Mouse (Mus musculus) MEL (cell line): ENCODE measurements around the gene 0610009B22Rik.

ENCODE experiments used
- CTCF ChIP-seq, 3 experiments: IDR thresholded peaks in 2 of 3; conservative IDR thresholded peaks in 1 of 3; 2 replicates each; pipeline ENCODE4 v1.5.1; 2011 to 2012; ENCODE audit warnings: low read length in 3 of 3, low read depth in 2 of 3, mild to moderate bottlenecking in 2 of 3, improper control_type of control experiment in 1 of 3, inconsistent platforms in 1 of 3, mixed read lengths in 1 of 3, moderate library complexity in 1 of 3; ENCODE audit not compliant: control insufficient read depth in 1 of 3, insufficient read depth in 1 of 3, poor library complexity in 1 of 3, severe bottlenecking in 1 of 3
- GABPA ChIP-seq: IDR thresholded peaks from 2 replicates; pipeline ENCODE4 v1.6.1; 2012; ENCODE audit warnings: low read depth, mild to moderate bottlenecking, inconsistent platforms, low read length, improper control_type of control experiment, moderate library complexity
- MXI1 ChIP-seq: IDR thresholded peaks from 2 replicates; pipeline ENCODE4 v1.6.1; 2011; ENCODE audit warnings: mild to moderate bottlenecking, low read depth, low read length, improper control_type of control experiment
- MYC ChIP-seq: IDR thresholded peaks from 2 replicates; pipeline ENCODE4 v1.6.1; 2011; ENCODE audit warnings: low read depth, mild to moderate bottlenecking, low read length, improper control_type of control experiment, moderate library complexity
- NRF1 ChIP-seq: IDR thresholded peaks from 2 replicates; pipeline ENCODE4 v1.6.1; 2014; ENCODE audit warnings: low read depth, mild to moderate bottlenecking, inconsistent platforms, low read length, improper control_type of control experiment, moderate library complexity; ENCODE audit not compliant: poor library complexity, insufficient read depth, severe bottlenecking
- POLR2A ChIP-seq, 2 experiments: IDR thresholded peaks; 2 replicates each; pipeline ENCODE4 v1.6.1; 2011 to 2012; ENCODE audit warnings: low read length in 2 of 2, mild to moderate bottlenecking in 2 of 2, control low read depth in 1 of 2, improper control_type of control experiment in 1 of 2, low read depth in 1 of 2, moderate library complexity in 1 of 2; ENCODE audit not compliant: control insufficient read depth in 1 of 2, insufficient read depth in 1 of 2, poor library complexity in 1 of 2
- SMC3 ChIP-seq: IDR thresholded peaks from 2 replicates; pipeline ENCODE4 v1.6.1; 2011; ENCODE audit warnings: low read depth, low read length, improper control_type of control experiment
- TCF12 ChIP-seq: IDR thresholded peaks from 2 replicates; pipeline ENCODE4 v1.6.1; 2014; ENCODE audit warnings: low read depth, mild to moderate bottlenecking, inconsistent platforms, low read length, improper control_type of control experiment, moderate library complexity
- USF2 ChIP-seq, 2 experiments: IDR thresholded peaks; 2 replicates each; pipeline ENCODE4 v1.6.1; 2011 to 2012; ENCODE audit warnings: improper control_type of control experiment in 2 of 2, low read length in 2 of 2, borderline replicate concordance in 1 of 2, inconsistent platforms in 1 of 2, low read depth in 1 of 2, mild to moderate bottlenecking in 1 of 2; ENCODE audit not compliant: insufficient read depth in 1 of 2

DNA sequence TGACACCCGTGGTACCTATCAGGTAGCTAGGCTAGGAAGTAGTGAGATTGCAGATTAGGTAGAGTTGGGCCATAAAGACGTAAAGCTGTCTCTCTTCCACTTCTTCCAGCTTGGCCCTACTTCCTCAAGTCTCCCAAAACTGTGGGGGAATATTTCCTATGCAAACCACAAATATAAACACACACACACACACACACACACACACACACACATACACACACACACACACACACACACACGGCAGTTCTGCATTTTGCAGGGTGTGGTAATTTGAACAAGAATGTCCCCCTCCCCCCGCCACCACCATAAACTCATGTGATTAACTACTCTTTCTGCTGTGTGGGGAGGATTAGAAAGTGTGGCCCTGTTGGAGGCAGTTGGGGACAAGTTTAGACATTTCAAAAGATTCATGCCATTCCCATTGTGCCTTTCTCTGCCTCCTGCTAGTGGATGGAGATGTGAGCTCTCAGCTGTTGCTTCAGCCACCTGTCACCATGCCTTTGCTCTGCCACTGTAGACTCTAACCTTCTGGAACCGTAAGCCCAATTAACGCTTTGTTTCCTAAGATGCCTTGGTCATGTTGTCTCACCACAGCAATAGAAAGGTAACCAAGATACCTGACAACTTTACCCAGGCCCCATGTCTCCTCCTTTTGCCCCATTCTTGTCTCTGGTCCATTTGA is 10.8 kb downstream of the 0610009B22Rik start:
- TF ChIP-seq POLR2A (IDR thresholded peaks at IDR 0.05; ENCODE audit: control insufficient read depth in 1 of 2, insufficient read depth in 1 of 2, low read depth in 1 of 2, low read length in 2 of 2, poor library complexity in 1 of 2) (no peak), MYC (no peak), CTCF (IDR thresholded peaks at IDR 0.05 in 2 of 3, conservative IDR thresholded peaks at IDR 0.05 in 1 of 3; ENCODE audit: control insufficient read depth in 1 of 3, insufficient read depth in 1 of 3, low read depth in 2 of 3, low read length in 3 of 3, poor library complexity in 1 of 3, severe bottlenecking in 1 of 3) (no peak), USF2 (IDR thresholded peaks at IDR 0.05; ENCODE audit: borderline replicate concordance in 1 of 2, insufficient read depth in 1 of 2, low read depth in 1 of 2, low read length in 2 of 2) (no peak), TCF12 (0 out of 2 replicates have a peak, but pooled peaks have one; percentile 33), NRF1 (no peak), MXI1 (no peak), SMC3 (no peak), GABPA (no peak)
